ENCODE assay signal across 9 mouse cellular contexts in the genomic region with DNA sequence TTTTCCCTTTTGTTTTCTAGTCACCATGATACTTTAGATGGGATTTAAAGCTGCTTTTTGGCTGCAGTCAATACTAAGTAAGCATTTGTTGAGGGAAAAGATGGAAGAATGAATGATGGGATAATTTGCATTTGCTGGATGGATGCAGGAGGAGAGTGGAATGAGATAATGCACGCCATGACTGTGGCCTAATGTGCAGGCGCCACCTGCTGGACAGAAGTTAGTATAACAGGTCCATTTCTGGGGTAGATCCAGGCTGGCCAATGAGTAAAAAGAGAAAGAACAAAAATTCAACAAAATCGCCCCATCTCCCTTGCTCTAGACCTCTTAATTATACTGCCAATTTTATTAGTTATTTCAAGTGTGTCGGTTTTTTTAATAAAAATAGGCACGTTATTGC. TPM values are rescaled to one million over a fixed set of nuclear protein-coding genes. Genes with fewer than 3 reads are reported as not detected.
A peak's percentile ranks its signal among the peaks of the same experiment; 100 is the strongest.
DNase-seq lines count a peak whose midpoint lies in the region; ATAC-seq lines count a peak whose summit lies in the region.
"Had no signal": no experiment of that assay in that cellular context is flagged by ENCODE, and none has a peak within 500 bp of the region (broad histone marks: within the 10 kb centered on the region; RNA-seq: fewer than 3 reads in every experiment).

No protein-coding gene starts in this region.

- no peak overlapping the region for H3K4me3 ChIP-seq in hindbrain, embryonic 10.5 days
- no peak overlapping the region for H3K4me3 ChIP-seq in hindbrain, embryonic 13.5 days
- H3K4me3 ChIP-seq in midbrain, embryonic 16.5 days (ENCODE audit: low read depth, low read length): no peak overlapping the region
- H3K4me3 ChIP-seq: embryonic facial prominence, embryonic 15.5 days had no signal

- ATAC-seq in hindbrain, embryonic 13.5 days (ENCODE audit: low FRiP score): no peak
- peak; percentile 76 for ATAC-seq in midbrain, embryonic 16.5 days

- DNase-seq in hindbrain, embryonic 10.5 days (ENCODE audit: low spot score): peak; percentile 61
- DNase-seq in WW6 (ENCODE audit: low read depth, low spot score): peak; percentile 16
- peak; percentile 79 to 87 for DNase-seq in cerebellum, postnatal 36 days
- peak; percentile 63 to 75 for DNase-seq in heart, postnatal 14 days
- DNase-seq in left cerebral cortex, postnatal 10 days (ENCODE audit: extremely low spot score in 1 of 2, low spot score in 2 of 2): peak; percentile 65 to 67
- DNase-seq in telencephalon, adult 2 months (ENCODE audit: low read depth, low spot score): peak; percentile 26

- H3K4me2 ChIP-seq in hindbrain, embryonic 13.5 days: no peak overlapping the region
- H3K4me2 ChIP-seq in midbrain, embryonic 16.5 days (ENCODE audit: low read length): no peak overlapping the region
- H3K4me2 ChIP-seq: embryonic facial prominence, embryonic 15.5 days had no signal

- H3K36me3 ChIP-seq in hindbrain, embryonic 10.5 days: no peaks in the 10 kb centered on the region
- H3K36me3 ChIP-seq in hindbrain, embryonic 13.5 days: no peaks in the 10 kb centered on the region
- H3K36me3 ChIP-seq in midbrain, embryonic 16.5 days (ENCODE audit: control insufficient read depth, insufficient read depth, low read length): no peaks in the 10 kb centered on the region
- H3K36me3 ChIP-seq: embryonic facial prominence, embryonic 15.5 days had no signal

- H3K9me3 ChIP-seq in hindbrain, embryonic 10.5 days: 0 out of 2 replicates have a peak, but pooled peaks cover 1% of the 10 kb centered on the region
- H3K9me3 ChIP-seq in hindbrain, embryonic 13.5 days: no peaks in the 10 kb centered on the region
- H3K9me3 ChIP-seq in midbrain, embryonic 16.5 days (replicated peaks; ENCODE audit: control insufficient read depth, low read length, poor library complexity, severe bottlenecking): no peaks in the 10 kb centered on the region
- H3K9me3 ChIP-seq: embryonic facial prominence, embryonic 15.5 days had no signal

- 0 out of 2 replicates have a peak, but pooled peaks cover 2% of the 10 kb centered on the region for H3K27me3 ChIP-seq in hindbrain, embryonic 10.5 days (ENCODE audit: insufficient read depth, poor library complexity, severe bottlenecking)
- no peaks in the 10 kb centered on the region for H3K27me3 ChIP-seq in hindbrain, embryonic 13.5 days
- H3K27me3 ChIP-seq in midbrain, embryonic 16.5 days (ENCODE audit: control insufficient read depth, insufficient read depth, low read depth, low read length): no peaks in the 10 kb centered on the region
- H3K27me3 ChIP-seq: embryonic facial prominence, embryonic 15.5 days had no signal

- 6% methylated on average over 5 of the region's 5 CpGs for WGBS in hindbrain, embryonic 10.5 days
- 6% methylated on average over 5 of the region's 5 CpGs for WGBS in hindbrain, embryonic 13.5 days
- 1% methylated on average over 5 of the region's 5 CpGs for WGBS in midbrain, embryonic 16.5 days

- H3K9ac ChIP-seq in hindbrain, embryonic 13.5 days: no peak overlapping the region
- H3K9ac ChIP-seq in midbrain, embryonic 16.5 days (ENCODE audit: low read depth, low read length): no peak overlapping the region
- H3K9ac ChIP-seq: embryonic facial prominence, embryonic 15.5 days had no signal

- intact Hi-C loops in heart, postnatal 14 days (cut with DNase I): loop anchor here (5.0 kb wide), 1 partner anchor 111 kb away; no protein-coding TSS in a partner anchor
- intact Hi-C loops in left cerebral cortex, postnatal 10 days (cut with DNase I): loop anchor here (5.0 kb wide), 1 partner anchor 111 kb away; no protein-coding TSS in a partner anchor

- peaks cover 14% of the 10 kb centered on the region for H3K4me1 ChIP-seq in hindbrain, embryonic 10.5 days (replicated peaks)
- peaks cover 4% of the 10 kb centered on the region; the same call in 1 of the 2 replicates for H3K4me1 ChIP-seq in hindbrain, embryonic 13.5 days (replicated peaks)
- no peaks in the 10 kb centered on the region for H3K4me1 ChIP-seq in midbrain, embryonic 16.5 days (ENCODE audit: control insufficient read depth, insufficient read depth, low read length)

- no peak overlapping the region for H3K27ac ChIP-seq in hindbrain, embryonic 10.5 days
- H3K27ac ChIP-seq in hindbrain, embryonic 13.5 days: no peak overlapping the region
- H3K27ac ChIP-seq in midbrain, embryonic 16.5 days (ENCODE audit: low read length): no peak overlapping the region
- H3K27ac ChIP-seq: embryonic facial prominence, embryonic 15.5 days had no signal

RNA-seq across cellular contexts. Expression of gene Ywhab, which starts 26.2 kb away (rescaled TPM):
- 294 and 318 TPM in 2 replicates for polyA plus RNA-seq in hindbrain, embryonic 10.5 days (2016; fragmentation: Nextera tagmentation; extraction: Ambion mirVana)
- 434 and 443 TPM in 2 replicates for polyA plus RNA-seq in hindbrain, embryonic 13.5 days (2015; fragmentation: Nextera tagmentation; extraction: Ambion mirVana)
- 10 to 100 TPM; 93.5 to 98.0 TPM for total RNA-seq in heart, postnatal 14 days (2021)
- total RNA-seq in left cerebral cortex, postnatal 10 days (2021): 100 to 1,000 TPM; 570 to 572 TPM
- 533 and 553 TPM in 2 replicates for polyA plus RNA-seq in midbrain, embryonic 16.5 days (2015; fragmentation: Nextera tagmentation; extraction: Ambion mirVana)

RNA-seq across cellular contexts. Expression of gene Rims4, which starts 50.1 kb away (rescaled TPM):
- polyA plus RNA-seq in hindbrain, embryonic 10.5 days (2016; fragmentation: Nextera tagmentation; extraction: Ambion mirVana): 1.2 and 1.6 TPM in 2 replicates
- 9.7 TPM in 2 replicates for polyA plus RNA-seq in hindbrain, embryonic 13.5 days (2015; fragmentation: Nextera tagmentation; extraction: Ambion mirVana)
- under 1 TPM; 0.10 to 0.15 TPM for total RNA-seq in heart, postnatal 14 days (2021)
- 100 to 1,000 TPM; 105 to 112 TPM for total RNA-seq in left cerebral cortex, postnatal 10 days (2021)
- 18.8 and 20.4 TPM in 2 replicates for polyA plus RNA-seq in midbrain, embryonic 16.5 days (2015; fragmentation: Nextera tagmentation; extraction: Ambion mirVana)

RNA-seq across cellular contexts. Expression of gene Pabpc1l, which starts 56.7 kb away (rescaled TPM):
- 1.2 and 1.6 TPM in 2 replicates for polyA plus RNA-seq in hindbrain, embryonic 10.5 days (2016; fragmentation: Nextera tagmentation; extraction: Ambion mirVana)
- 0.44 and 2.2 TPM in 2 replicates for polyA plus RNA-seq in hindbrain, embryonic 13.5 days (2015; fragmentation: Nextera tagmentation; extraction: Ambion mirVana)
- total RNA-seq in heart, postnatal 14 days (2021): under 1 TPM; 0.79 to 0.83 TPM
- total RNA-seq in left cerebral cortex, postnatal 10 days (2021): 1 to 10 TPM; 1.5 to 2.3 TPM
- polyA plus RNA-seq in midbrain, embryonic 16.5 days (2015; fragmentation: Nextera tagmentation; extraction: Ambion mirVana): 1.8 and 2.5 TPM in 2 replicates

Comparison
In these comparisons a context has a peak if more than half of its experiments do, and no peak if none do; other contexts are left out.
1. DNase-seq: peak in every context shown above with its lines; median percentile 83 in cerebellum, postnatal 36 days; 69 in heart, postnatal 14 days; 66 in left cerebral cortex, postnatal 10 days; 61 in hindbrain, embryonic 10.5 days; 26 in telencephalon, adult 2 months; 16 in WW6.